Mouse (Mus musculus) thymus, adult 2 months (tissue): ENCODE measurements around the gene Bcdin3d.

Source experiments
- CTCF ChIP-seq: fragments of 200-500 bp; IDR thresholded peaks from 2 replicates; pipeline ENCODE4 v1.5.1; 2012; ENCODE audit warnings: mild to moderate bottlenecking, control low read depth, low read length, moderate library complexity, borderline replicate concordance; ENCODE audit not compliant: control insufficient read depth, poor library complexity, insufficient read depth; ENCODE audit errors: extremely low read depth
- POLR2A ChIP-seq: fragments of 200-500 bp; IDR thresholded peaks from 2 replicates; pipeline ENCODE4 v1.6.1; 2012; ENCODE audit warnings: mild to moderate bottlenecking, low read length, control low read depth, moderate library complexity; ENCODE audit not compliant: control insufficient read depth, poor library complexity, insufficient read depth; ENCODE audit errors: extremely low read depth

DNA sequence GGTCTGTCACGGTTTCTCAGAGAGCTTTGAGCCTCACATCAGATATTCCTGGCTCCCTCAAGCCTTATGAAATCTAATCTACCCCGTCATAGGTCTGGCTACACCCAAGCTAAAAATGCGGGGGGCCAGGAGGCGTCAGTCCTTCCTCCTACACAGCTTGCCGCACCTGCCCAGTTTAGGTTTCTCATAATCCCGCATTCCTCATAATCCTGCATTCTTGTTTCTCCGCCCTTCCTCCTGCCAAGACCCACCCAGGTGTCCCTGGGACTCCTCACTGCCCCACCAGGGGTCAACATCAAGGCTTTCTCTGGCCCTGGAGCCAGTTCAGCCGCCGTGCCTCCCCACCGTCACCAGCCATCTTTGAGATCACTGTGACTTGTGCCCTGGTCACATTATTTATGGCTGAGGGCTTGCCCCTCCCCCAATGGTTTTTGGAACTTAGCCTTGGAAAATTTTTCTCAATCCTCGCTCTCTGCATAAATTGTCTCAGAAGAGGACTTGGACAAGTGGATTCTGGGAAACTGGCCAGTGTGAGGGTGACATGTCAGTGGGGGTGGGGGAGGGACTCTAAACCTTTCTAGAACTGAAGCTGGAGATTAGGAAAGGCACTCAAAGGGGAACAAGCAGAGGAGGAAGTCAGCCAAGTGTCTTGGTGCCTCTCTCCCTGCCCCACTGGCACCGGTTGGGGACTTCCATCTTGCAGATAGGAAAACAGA is 23.2 kb upstream of the Bcdin3d start:
- TF ChIP-seq POLR2A, result no peak
- no peak for TF ChIP-seq CTCF
